Mouse (Mus musculus) embryo, embryonic 9.5 days (tissue): ENCODE measurements at regions not wholly inside any gene's neighbourhood (a gene's known extent, or its start where the extent isn't known, plus 50 kb on each side); places are given as distances from the start of the nearest gene placed in this dataset.

Experiments
- DNase-seq: peaks from one replicate; pipeline ENCODE4 v3.0.0-alpha.2; 2017; ENCODE audit errors: extremely low spot score

DNA sequence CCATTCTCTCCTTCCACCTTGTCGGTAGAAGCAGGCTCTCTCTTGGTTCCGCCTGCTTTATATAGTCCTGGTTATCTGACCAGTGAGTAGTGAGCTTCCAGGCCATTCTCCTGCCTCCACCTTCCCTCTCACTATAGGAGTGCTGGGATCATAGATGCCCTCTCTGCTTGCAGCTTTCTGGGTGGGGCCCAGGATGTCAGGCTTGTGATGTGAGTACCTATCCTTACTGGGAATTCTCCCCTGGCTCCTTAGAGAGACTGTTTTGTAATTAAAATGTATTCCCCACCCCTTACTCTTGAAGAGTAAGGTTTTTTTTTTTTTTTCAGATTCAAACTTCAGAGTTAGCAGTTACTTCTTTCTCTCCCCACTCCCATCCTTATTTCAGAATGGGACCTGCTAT, 291.1 kb upstream of the Rtl1 start:
- no peak for DNase-seq

GRCm38 (mm10) chr12:109892834-109893233, 292.7 kb upstream of the Rtl1 start:
- DNase-seq: no peak

- no peak for DNase-seq
These were observed 293.5 kb upstream of the Rtl1 start for GRCm38 (mm10) chr12:109893657-109894056.

DNA sequence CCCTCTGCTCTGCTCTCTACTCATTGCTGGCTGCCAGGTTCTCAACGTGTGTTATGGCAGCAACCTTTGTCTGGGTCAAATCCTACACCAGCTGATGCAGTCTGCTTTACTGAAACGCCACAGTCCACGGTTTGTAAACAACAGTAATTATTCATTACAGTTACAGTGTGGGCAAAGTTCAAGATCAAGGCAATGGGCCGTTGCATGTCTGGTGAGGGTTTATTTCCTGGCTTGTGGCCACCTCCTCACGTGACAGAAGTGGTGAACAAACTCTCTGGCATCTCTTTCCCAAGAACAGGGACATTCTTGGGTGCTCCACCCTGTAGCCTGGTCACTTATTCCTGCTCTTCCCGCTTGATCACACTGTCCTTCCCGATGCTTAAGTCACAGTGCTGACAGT, 295.3 kb upstream of the Rtl1 start:
- no peak for DNase-seq

- DNase-seq: no peak
These were observed 296.3 kb upstream of the Rtl1 start for GRCm38 (mm10) chr12:109896397-109896796.

- DNase-seq: no peak
These were observed 296.8 kb upstream of the Rtl1 start for GRCm38 (mm10) chr12:109896906-109897305.

DNA sequence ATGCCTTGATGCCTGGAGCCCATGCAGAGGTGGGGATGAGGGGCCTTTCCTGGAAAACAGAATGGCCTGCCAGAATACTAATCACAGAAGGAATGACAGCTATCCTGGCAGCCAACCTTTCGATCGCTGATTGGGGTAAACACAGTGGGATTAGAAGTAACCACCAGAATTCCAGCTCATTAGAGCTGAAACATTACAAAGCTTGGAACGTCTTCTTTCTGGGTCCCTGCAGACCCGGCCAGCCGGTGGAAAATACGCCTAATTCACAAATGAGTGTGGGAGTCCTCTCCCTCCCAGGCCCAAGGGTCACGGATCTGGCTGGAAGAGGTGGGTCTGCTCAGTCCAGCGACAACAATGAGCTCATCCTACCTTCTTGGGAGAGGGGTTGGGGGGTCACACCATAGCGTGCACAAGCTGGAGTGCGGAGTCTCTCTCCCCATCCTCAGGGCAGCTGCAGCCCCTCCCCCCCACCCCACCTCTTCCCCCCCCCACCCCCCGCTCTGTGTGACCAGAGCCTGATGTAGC, 297.8 kb upstream of the Rtl1 start:
- no peak for DNase-seq

DNA sequence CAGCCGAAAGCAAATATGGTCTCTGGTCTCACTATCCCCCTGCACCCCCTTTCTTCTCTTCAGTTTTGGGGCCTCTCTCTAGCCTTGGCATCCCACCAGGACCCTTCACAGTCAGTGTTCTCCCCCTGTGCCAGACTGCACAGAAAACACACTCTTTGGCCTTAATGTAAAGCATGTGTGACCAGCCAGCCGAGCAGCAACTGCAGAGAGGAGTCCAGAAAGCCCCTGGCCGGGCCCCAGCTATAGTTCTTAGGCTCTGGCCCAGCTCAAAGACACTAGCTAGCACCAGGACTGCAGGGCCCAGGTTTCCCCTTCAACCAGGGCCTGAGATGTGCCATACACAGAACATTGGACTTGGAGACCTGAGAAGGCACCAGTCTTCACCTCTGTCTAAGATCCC, 299.3 kb upstream of the Rtl1 start:
- DNase-seq: no peak

DNA sequence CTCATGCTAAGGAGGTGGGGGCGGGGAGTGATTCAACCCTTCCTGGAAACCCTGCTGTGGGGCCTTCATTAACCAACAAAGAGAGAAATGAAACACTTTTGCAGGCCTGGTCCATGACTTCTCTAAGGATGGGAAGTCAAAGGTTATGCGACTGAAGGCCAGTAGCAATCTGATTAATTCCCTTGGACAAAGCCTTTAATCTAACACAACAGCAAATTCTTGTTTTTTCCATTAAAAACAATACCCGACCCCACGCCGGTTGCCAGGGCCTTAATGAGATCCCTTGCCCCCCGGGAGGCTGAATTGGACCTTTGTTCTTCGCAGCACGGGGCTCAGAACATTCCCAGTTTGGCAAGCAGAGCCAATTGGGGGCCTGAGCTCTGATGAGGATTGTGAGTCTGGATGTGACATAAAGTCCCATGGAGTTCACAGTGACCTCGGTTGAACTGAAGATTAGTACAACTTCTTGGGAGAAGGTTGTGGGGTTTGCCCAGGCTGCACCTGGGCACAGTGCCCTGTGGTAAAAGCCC, 310.9 kb upstream of the Rtl1 start:
- peak; percentile 8 for DNase-seq

GRCm38 (mm10) chr12:109911506-109911905, 311.4 kb upstream of the Rtl1 start:
- no peak for DNase-seq

- DNase-seq: no peak
These were observed 317.6 kb upstream of the Rtl1 start for GRCm38 (mm10) chr12:109917761-109918160.

DNA sequence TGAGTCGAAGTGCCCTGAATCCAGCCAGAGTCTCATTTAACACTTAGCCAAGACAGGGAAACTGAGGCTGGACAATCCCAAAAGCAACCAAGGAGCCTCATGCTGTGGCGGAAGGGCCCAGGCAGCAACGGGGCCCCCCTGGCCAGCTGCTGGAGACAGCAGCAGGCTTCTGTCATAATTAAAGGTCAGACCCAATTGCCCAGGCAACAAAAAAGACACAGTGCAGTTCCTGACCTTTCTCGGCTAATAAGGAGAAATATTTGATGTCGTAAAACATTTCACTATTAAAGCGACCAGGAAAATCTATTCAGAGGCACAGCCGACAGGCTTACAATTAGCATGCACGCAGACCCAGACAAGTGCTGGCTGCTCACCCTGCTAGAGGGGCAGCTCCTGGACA, 318.8 kb upstream of the Rtl1 start:
- DNase-seq: no peak

DNA sequence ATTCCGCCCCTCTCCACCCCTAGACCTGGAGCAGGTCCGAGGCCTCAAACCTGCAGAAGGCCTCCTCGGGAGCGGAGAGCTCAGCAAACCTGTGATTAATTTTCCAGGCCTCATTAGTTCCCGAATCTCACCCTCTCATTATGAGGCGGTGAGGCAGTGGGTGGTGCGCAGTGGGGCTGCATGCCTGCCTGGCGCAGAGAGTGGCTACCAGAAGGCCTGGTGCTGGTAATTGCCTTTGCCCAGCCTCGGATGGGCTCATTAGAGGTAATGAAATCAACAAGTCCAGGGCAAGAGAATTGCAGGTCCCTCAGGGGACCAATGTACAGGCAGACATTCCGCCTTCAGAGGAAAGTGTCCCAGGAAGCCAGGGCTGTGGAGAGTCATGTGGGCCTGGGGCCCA, 322.0 kb upstream of the Rtl1 start:
- no peak for DNase-seq

GRCm38 (mm10) chr12:109925866-109926265, 325.7 kb upstream of the Rtl1 start:
- no peak for DNase-seq

GRCm38 (mm10) chr12:109926643-109927042, 326.5 kb upstream of the Rtl1 start:
- no peak for DNase-seq

- DNase-seq: no peak
These were observed 332.7 kb upstream of the Dio3 start for GRCm38 (mm10) chr12:109946179-109946578.

DNA sequence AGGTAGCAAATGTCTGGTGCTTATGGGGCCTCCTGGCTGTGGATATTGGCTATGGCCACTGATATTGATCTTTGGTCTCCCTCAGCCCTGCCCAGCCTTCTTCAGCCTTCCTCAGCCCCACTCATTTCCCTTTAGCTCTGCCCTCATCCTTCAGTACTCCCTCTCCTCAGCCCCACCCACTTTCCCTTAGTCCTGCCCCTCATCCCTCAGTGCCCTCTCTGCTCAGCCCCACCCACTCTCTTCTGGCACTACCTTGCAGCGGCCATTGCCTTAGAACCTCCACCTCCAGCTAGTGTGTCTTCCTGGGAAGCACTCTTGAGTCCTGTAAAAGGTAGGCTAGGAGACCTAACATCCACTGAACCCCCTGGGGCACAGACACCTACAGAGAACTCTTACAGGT, 331.9 kb upstream of the Dio3 start:
- DNase-seq: no peak

- DNase-seq: no peak
These were observed 330.9 kb upstream of the Dio3 start for GRCm38 (mm10) chr12:109947886-109948433.

DNA sequence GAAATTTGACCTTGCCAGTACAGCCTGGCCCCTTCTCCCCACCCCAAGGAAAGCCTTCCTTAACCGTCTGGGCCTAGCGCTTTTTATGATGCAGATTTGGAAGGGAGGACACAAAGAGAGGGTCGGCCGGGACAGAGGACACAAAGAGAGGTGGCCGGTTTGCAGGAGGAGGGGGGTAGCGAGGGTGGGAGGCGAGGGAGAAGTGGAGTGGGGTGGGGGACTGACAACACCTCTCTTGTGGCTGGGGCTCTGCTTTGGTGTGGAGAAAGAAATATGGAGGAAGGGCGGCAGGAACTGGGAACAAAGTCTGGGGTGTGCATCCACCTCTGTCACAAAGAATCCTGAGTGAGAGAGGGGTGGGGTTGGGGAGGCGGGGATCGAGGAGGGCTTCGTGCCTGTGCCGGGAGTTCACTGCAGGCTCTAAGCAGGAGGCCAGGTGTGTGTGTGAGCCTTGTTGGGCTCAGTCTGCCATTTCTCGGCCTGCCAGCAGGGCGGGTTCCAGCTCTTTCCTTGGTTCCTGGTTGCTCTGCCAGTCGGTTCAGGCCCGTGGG, 330.4 kb upstream of the Dio3 start:
- DNase-seq: peak; percentile 75

- no peak for DNase-seq
These were observed 329.5 kb upstream of the Dio3 start for GRCm38 (mm10) chr12:109949231-109949965.

- peak; percentile 47 for DNase-seq
These were observed 328.2 kb upstream of the Dio3 start for GRCm38 (mm10) chr12:109950632-109951031.

DNA sequence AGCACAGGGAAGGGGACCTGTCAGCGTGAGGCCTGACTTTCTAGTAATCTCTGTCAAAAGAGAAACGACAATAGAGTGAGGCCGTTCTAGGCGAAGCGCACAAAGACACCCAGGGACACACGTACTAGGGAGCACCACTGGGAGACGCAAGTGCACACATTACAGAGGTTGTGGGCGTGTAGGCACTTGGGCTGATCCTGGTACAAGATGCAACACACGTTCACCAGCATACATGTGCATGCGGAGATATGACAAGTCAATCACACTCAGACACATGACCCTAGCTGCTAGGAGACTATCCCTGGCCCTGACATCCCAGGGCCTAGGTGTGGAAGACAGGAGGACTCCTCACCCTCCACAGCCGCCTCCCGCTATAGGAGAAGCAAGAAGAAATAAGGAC, 327.4 kb upstream of the Dio3 start:
- DNase-seq: no peak

- no peak for DNase-seq
These were observed 326.9 kb upstream of the Dio3 start for GRCm38 (mm10) chr12:109951884-109952456.
